Mouse (Mus musculus) lung, embryonic 16.5 days (tissue): Measurements from ENCODE around the gene Adap2. TPM values are rescaled to one million over a fixed set of nuclear protein-coding genes. Genes with fewer than 3 reads are reported as not detected.
A peak's percentile ranks its signal among the peaks of the same experiment; 100 is the strongest.
"Not testable (repeated sequence)": the region's sequence is repeated elsewhere in the genome, so short reads cannot be mapped to it uniquely, and the experiment has no call there.

ENCODE experiments used
- ATAC-seq: fragments of 200-750 bp; cut with Nextera tagmentation; 2 replicates; pipeline ENCODE4 v1.8.0; 2017; ENCODE audit warnings: low read depth, mild to moderate bottlenecking, moderate library complexity
- H3K27ac ChIP-seq: fragments of 300-500 bp; sonication (generic); 2 replicates; pipeline ENCODE4 v1.5.1; 2014; ENCODE audit warnings: mild to moderate bottlenecking, control low read depth, low read length
- H3K27me3 ChIP-seq: fragments of 300-500 bp; sonication (generic); 2 replicates; pipeline ENCODE4 v1.6.1; 2014; ENCODE audit warnings: low read depth, low read length, mixed read lengths; ENCODE audit not compliant: control insufficient read depth, insufficient read depth
- H3K36me3 ChIP-seq: fragments of 300-500 bp; sonication (generic); 2 replicates; pipeline ENCODE4 v1.6.1; 2014; ENCODE audit warnings: low read length; ENCODE audit not compliant: control insufficient read depth, insufficient read depth
- H3K4me1 ChIP-seq: fragments of 300-500 bp; sonication (generic); replicated peaks from 2 replicates; pipeline ENCODE4 v1.6.1; 2014; ENCODE audit warnings: low read length, mixed read lengths; ENCODE audit not compliant: control insufficient read depth, insufficient read depth
- H3K4me2 ChIP-seq: fragments of 300-500 bp; sonication (generic); 2 replicates; pipeline ENCODE4 v1.6.1; 2014; ENCODE audit warnings: low read depth, low read length, control low read depth
- H3K4me3 ChIP-seq: fragments of 300-500 bp; sonication (generic); 2 replicates; pipeline ENCODE4 v1.5.1; 2014; ENCODE audit warnings: mild to moderate bottlenecking, low read length, control low read depth
- H3K9ac ChIP-seq: fragments of 300-500 bp; sonication (generic); 2 replicates; pipeline ENCODE4 v1.6.1; 2014; ENCODE audit warnings: low read length, control low read depth
- H3K9me3 ChIP-seq: fragments of 300-500 bp; sonication (generic); 2 replicates; pipeline ENCODE4 v1.6.1; 2016; ENCODE audit warnings: low read length; ENCODE audit not compliant: control insufficient read depth
- WGBS: fragments of 180-500 bp; shearing (Covaris S2); extraction: QIAGEN DNeasy Blood & Tissue Kit; methylation state at CpG from one replicate; pipeline ENCODE4 v1.1.7; 2014; 5-methylcytosine and 5-hydroxymethylcytosine counted together
- polyA plus RNA-seq: library from polyadenylated mRNA; unstranded; fragments of >200 nt; fragmentation: Nextera tagmentation; extraction: Ambion mirVana; gene quantifications from 2 replicates; pipeline ENCODE4 v1.2.1, GENCODE M21; 2015

The Adap2 gene
- polyA plus RNA-seq, 1 experiment from 2014 or later = 4.0 TPM

- peak overlapping the region; percentile 80 for H3K4me2 ChIP-seq
- H3K9me3 ChIP-seq = no peaks in the 10 kb centered on the region
- H3K4me1 ChIP-seq = peaks cover 9% of the 10 kb centered on the region
- no peak overlapping the region for H3K27ac ChIP-seq
- no peak for ATAC-seq
- no peaks in the 10 kb centered on the region for H3K27me3 ChIP-seq
- peaks cover 3% of the 10 kb centered on the region; the same call in 1 of the 2 replicates for H3K36me3 ChIP-seq
- peak overlapping the region; percentile 91 for H3K9ac ChIP-seq
- peak overlapping the region; percentile 87; the same call in 1 of the 2 replicates for H3K4me3 ChIP-seq
- WGBS = 40% methylated on average over 8 of the region's 8 CpGs
Measured at GRCm38 (mm10) chr11:80142872-80143271, 11.0 kb upstream of the Adap2 start.

- Histone ChIP-seq H3K4me2 (no peak overlapping the region), H3K9ac (no peak overlapping the region), H3K9me3 (no peaks in the 10 kb centered on the region), H3K4me1 (peaks cover 9% of the 10 kb centered on the region), H3K27ac (no peak overlapping the region), H3K4me3 (no peak overlapping the region), H3K27me3 (no peaks in the 10 kb centered on the region), H3K36me3 (no peaks in the 10 kb centered on the region)
- 27% methylated on average over 10 of the region's 10 CpGs for WGBS
- ATAC-seq = no peak
Measured at GRCm38 (mm10) chr11:80145787-80146275, 8.1 kb upstream of the Adap2 start.

- Histone ChIP-seq H3K9me3 (no peaks in the 10 kb centered on the region), H3K27me3 (no peaks in the 10 kb centered on the region; the same call in 1 of the 2 replicates), H3K4me3 (no peak overlapping the region), H3K9ac (no peak overlapping the region), H3K4me2 (no peak overlapping the region), H3K36me3 (no peaks in the 10 kb centered on the region), H3K4me1 (peaks cover 3% of the 10 kb centered on the region), H3K27ac (no peak overlapping the region)
- ATAC-seq = no peak
- 64% methylated on average over 6 of the region's 6 CpGs for WGBS
Measured at GRCm38 (mm10) chr11:80147748-80148147, 6.2 kb upstream of the Adap2 start.

GRCm38 (mm10) chr11:80148313-80148712, 5.6 kb upstream of the Adap2 start:
- no peaks in the 10 kb centered on the region for H3K4me1 ChIP-seq
- H3K27ac ChIP-seq = no peak overlapping the region
- ATAC-seq = peak; percentile 72
- H3K4me3 ChIP-seq = no peak overlapping the region
- H3K4me2 ChIP-seq = no peak overlapping the region
- peaks cover 3% of the 10 kb centered on the region for H3K27me3 ChIP-seq
- H3K36me3 ChIP-seq = no peaks in the 10 kb centered on the region
- H3K9ac ChIP-seq = no peak overlapping the region
- WGBS = 14% methylated on average over 1 of the region's 1 CpGs
- H3K9me3 ChIP-seq = no peaks in the 10 kb centered on the region

GRCm38 (mm10) chr11:80148974-80149373, 4.9 kb upstream of the Adap2 start:
- 59% methylated on average over 2 of the region's 4 CpGs for WGBS
- not testable (repeated sequence) for H3K4me3 ChIP-seq, H3K9ac ChIP-seq, H3K27me3 ChIP-seq, H3K27ac ChIP-seq, H3K4me2 ChIP-seq, H3K9me3 ChIP-seq, H3K36me3 ChIP-seq, ATAC-seq, H3K4me1 ChIP-seq

- no peak overlapping the region for H3K9ac ChIP-seq
- WGBS = 72% methylated on average over 8 of the region's 8 CpGs
- H3K4me1 ChIP-seq = 0 out of 2 replicates have a peak, but pooled peaks cover 2% of the 10 kb centered on the region
- H3K27me3 ChIP-seq = peaks cover 13% of the 10 kb centered on the region
- H3K27ac ChIP-seq = no peak overlapping the region
- no peak overlapping the region for H3K4me2 ChIP-seq
- no peak overlapping the region for H3K4me3 ChIP-seq
- no peaks in the 10 kb centered on the region for H3K9me3 ChIP-seq
- no peaks in the 10 kb centered on the region for H3K36me3 ChIP-seq
- ATAC-seq = no peak
Measured at GRCm38 (mm10) chr11:80149412-80150023, 4.4 kb upstream of the Adap2 start.

GRCm38 (mm10) chr11:80150566-80150965, 3.3 kb upstream of the Adap2 start:
- 55% methylated on average over 5 of the region's 5 CpGs for WGBS
- Histone ChIP-seq H3K9me3 (no peaks in the 10 kb centered on the region), H3K4me2 (no peak overlapping the region), H3K9ac (no peak overlapping the region), H3K4me3 (no peak overlapping the region), H3K27me3 (peaks cover 22% of the 10 kb centered on the region), H3K36me3 (no peaks in the 10 kb centered on the region), H3K27ac (no peak overlapping the region), H3K4me1 (0 out of 2 replicates have a peak, but pooled peaks cover 2% of the 10 kb centered on the region)
- ATAC-seq = no peak

GRCm38 (mm10) chr11:80151541-80151940, 2.4 kb upstream of the Adap2 start:
- peaks cover 27% of the 10 kb centered on the region for H3K27me3 ChIP-seq
- no peak overlapping the region for H3K4me2 ChIP-seq
- no peak overlapping the region for H3K27ac ChIP-seq
- H3K9ac ChIP-seq = no peak overlapping the region
- no peak for ATAC-seq
- H3K36me3 ChIP-seq = no peaks in the 10 kb centered on the region
- no peak overlapping the region for H3K4me3 ChIP-seq
- 0 out of 2 replicates have a peak, but pooled peaks cover 2% of the 10 kb centered on the region for H3K4me1 ChIP-seq
- WGBS = 35% methylated on average over 2 of the region's 2 CpGs
- H3K9me3 ChIP-seq = no peaks in the 10 kb centered on the region

- no peak for ATAC-seq
- Histone ChIP-seq H3K36me3 (no peaks in the 10 kb centered on the region), H3K9me3 (no peaks in the 10 kb centered on the region), H3K9ac (no peak overlapping the region), H3K27me3 (peaks cover 27% of the 10 kb centered on the region), H3K4me2 (no peak overlapping the region), H3K4me3 (no peak overlapping the region), H3K27ac (no peak overlapping the region), H3K4me1 (0 out of 2 replicates have a peak, but pooled peaks cover 2% of the 10 kb centered on the region)
- 60% methylated on average over 8 of the region's 8 CpGs for WGBS
Measured at GRCm38 (mm10) chr11:80152376-80152775, 1.5 kb upstream of the Adap2 start.
